Mouse (Mus musculus) adipocyte (in vitro differentiated cells): Measurements from ENCODE around the gene Thyn1.

ENCODE experiments used
- DNase-seq: peaks from one replicate; pipeline ENCODE4 v3.0.0-alpha.2; 2016; ENCODE audit warnings: low spot score

Gene Thyn1

DNA sequence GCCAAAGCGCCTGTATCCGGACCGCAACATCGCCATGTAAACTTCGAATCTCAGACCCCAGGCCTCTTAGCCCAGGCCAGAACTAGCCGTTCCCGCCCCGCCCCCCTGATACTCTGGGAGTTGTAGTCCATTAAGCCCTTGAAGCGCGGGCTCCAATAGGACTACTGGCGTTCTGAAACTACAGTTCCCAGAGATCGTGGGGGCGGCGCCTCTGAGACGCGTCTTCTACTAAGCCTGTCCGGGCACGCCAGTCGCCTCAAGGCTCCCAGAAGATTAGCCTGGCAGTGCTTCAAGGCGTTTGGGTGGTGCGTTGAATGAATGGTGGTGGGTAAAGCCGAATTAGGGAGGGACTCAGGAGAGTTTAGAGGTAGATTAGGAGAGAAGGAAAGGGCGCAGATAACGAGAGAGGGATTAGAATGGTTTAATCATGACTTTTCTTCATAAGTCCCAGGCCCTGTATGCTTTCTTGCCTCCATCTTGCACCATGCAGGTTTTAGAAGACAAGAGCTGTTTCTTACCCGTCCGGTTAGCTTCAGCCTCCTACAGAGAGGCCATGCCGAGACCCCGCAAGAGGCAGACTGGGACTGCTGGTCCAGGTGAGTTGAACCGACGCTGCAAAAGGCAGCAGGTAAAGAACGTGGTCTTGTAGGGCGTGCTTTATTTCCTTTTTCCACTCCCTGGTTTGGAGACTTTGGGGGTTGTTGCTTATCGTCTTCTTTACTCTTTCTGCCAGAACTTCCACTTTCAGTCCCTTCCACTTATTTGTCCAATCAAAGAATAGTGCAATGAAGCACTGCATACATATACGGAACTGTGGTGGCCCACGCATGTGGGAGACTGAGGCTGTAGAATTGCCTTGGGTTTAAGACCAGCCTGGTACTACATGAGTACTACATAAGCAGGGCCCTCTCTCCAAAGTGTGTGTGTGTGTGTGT lies at the start of gene Thyn1, which contains the start of gene Acad8:
Gene Thyn1, plus strand, starts transcription at position 250 of the 935 bp plus-strand sequence.
Gene Acad8, minus strand, starts transcription at position 106 of the 935 bp plus-strand sequence.
- DNase-seq = peak; percentile 98

DNA sequence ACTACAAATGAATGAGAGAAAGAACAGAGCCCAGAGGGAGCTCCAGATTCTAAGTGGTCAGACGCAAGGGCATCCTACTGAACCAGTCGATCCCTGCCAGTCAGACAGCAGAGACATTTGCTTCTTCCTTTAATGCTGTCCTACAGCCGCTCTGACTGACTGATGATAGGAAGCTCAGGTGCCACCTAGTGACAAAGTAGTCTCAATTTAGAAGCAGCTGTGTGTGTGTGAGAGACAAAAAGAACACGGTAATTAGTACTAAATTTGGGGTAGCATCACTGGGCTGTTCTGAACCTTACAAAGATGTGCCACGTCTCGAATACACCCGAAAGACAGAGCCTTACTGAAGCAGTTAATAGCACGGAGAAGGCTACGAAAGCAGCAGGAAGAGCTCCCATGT lies 21.8 kb upstream of the Thyn1 start:
- DNase-seq = no peak

DNA sequence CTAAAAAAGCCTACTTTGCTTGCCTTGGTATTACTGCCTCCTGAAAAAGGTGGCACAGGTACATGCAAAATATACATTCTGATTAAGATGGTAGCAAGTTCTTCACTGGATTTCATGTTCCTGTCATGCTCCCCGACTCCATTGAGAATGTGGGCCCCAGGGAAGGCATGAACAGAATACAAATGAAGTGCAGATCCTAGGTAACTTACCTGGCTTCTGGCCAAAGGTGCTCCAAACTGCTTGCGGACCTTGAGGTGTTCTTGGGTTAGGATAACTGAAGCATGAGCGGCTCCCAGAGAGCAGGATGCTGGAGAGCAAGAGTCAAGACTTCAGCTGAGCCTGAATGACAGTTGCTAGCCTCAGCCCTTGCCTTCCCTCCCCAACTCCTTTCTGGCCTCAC lies 20.7 kb upstream of the Thyn1 start:
- no peak for DNase-seq

DNA sequence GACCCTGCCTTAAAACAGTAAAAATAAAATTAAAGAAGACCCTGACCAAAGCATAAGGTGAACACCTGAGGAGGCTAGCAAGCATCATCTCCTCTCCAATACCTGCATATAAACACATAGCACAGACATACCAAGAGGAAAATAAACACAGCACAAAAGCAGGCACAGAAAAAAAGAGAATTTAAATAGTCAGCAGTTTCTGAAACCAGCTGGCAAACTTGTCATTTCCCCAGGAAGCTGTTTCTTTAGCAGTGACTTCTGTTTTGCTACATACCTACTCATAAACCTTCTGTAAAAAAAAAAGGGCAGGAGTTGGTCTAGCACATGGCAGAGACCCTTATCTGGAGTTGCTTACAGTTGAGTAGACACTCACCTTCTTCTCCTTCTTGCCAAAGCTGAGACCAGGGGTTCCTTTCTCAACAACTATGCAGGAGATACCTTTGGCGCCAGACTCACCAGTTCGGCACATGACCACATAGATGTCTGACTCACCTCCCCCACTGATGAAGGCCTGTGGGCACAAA lies 14.4 kb upstream of the Thyn1 start:
- DNase-seq = no peak

DNA sequence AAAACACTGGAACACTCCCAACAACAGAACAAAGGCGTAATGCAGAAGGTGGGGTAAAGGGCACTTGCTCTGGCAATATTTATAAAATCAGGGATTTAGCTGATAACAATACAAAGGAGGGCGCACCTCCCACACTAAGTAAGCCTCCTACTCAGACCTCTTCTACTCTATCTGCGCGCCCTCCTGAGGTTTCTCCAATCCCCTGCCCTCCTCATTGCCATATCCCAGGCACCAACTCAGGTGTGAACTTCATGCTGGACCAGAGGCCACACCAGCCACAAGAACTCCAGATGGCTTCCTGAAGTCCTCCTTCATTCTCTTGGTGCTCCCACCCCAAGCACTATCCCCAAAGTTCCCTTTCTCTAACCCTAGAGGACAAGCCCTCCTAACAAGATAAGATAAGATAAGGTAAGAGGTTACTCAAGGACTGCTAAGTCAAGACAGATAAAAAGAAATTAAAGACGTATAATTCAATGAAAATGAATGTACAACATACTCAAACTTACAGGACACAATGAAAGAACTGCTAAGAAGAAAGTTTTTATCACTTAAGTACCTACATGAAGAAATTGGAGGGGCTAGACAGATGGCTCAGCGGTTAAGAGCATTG lies 13.7 kb upstream of the Thyn1 start:
- DNase-seq = no peak

DNA sequence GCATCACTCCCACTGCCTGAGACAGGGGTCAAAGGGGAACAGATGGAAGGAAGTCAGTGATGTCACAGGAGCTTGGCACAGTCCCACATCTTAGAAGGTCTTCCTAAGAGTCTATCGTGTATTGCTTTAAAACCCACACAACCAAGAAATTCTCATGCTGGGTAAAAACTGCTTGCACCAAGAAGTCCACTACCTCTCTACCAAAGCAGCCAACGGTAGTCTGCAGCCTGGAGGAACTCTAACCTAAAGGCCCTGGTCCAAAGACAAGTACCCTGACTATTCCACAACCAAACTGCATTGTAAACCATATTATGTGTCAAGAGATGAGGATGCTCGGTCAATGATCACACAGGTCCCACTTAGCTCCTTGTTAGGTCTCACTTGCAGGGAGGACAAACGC lies 9.3 kb upstream of the Thyn1 start:
- DNase-seq = no peak

DNA sequence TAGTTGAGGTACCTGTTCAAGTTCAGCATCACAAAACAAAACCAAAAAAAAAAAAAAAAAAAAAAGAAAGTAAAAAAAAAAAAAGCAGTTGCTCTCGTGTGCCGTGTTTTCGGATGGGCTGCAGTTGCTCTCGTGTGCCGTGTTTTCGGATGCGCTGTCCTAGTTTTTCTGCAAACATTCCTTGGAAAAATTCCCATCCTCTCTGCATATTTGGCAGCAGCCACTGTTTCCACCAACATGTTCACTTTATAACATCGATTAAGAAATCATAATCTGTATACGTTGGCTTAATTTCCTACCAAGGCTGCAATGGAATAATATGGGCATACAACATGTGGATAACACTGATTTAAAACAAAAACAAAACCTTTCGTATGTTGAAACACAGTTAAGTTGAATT lies 6.4 kb upstream of the Thyn1 start:
- DNase-seq = no peak

DNA sequence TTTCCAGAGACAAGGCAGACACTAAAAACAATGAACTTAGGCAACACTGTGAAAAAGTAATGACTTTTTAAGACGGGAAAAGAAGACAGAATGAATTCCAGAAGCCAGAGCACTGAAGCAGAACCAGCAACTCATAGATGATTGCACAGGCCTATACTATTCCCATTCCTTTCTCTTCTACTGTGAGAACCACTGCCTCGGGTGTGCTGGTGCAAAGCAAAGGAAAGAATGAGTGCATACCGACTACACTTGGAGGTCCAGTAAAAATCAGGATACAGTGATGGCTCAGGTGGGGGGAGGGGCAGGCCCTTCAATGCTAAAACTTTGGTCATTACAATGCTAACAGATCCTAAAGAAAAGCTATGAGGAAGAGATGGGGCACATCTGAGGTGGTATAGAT lies 5.6 kb upstream of the Thyn1 start:
- no peak for DNase-seq

DNA sequence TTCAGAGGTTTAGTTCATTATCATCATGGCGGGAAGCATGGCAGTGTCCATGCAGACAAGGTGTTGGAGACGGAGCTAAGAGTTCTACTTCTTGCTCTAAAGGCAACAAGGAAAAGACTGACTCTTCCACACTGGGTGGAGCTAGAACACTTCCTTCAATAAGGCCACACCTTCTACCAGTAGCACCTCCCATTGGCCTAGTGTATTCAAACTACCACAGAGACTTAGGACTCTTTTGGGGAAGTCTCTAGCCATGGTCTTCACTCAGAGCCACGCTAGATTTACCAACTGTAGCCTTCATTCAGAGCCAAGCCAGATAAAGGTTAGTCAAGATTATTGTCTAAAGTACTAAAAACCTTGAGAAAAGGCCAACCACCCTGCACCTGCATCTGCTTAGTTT lies 2.4 kb upstream of the Thyn1 start:
- no peak for DNase-seq

DNA sequence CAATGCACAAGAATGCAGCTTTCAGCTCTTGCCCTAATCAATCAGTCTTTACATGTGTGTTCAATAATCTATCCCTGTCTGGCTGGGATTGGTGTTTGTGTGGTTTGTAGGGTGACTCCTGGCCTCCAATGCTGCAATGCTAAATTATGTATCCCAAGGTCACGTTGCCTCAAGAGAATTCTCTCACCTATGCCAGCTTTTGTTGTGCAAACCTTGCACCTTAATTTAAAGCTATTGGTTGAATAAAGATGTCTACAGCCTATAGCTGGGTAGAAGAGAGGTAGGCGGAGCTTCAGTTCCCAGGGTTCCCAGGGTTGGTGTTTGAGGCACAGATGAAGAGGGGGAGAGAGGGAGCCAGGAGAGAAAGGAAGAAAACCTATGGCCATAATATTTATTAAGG lies 2.0 kb upstream of the Thyn1 start:
- no peak for DNase-seq

DNA sequence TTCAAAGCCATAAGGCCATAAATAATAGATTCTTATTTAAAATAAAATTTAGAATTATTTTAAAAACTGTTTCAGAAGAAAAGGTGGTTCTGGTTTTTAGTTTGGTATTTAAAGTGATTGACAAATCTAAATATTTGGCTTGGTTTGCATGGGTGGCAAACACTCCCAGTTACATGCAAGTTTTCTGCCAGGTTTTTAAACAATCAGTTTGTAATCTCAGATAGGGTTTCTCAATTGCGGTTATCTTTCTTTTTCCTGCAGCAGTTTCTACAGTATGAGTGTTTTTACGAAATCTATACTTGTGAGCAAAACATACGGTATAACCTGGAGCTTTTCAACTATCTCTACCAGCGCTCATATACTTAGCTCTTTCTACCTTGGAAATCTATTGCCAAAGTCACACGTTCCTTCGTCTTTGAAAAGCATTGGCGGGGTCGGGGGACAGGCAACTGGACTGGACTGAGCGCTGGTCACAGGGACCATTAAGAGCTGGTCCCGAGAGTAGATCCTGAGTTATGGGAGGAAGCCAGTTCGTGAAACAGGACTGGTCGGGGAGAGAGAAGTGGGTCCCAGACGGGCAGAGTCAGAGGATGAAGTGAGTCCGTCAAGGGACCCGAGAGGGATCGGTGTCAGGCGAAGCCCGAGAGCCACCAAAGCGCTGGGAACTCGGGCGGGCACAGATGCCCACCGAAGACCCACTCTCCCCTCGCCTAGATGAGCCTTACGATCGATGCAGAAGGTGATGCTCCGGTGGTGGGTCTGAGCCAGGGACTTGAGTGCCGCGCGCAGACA lies 645 bp upstream of the Thyn1 start:
- peak; percentile 43 for DNase-seq

DNA sequence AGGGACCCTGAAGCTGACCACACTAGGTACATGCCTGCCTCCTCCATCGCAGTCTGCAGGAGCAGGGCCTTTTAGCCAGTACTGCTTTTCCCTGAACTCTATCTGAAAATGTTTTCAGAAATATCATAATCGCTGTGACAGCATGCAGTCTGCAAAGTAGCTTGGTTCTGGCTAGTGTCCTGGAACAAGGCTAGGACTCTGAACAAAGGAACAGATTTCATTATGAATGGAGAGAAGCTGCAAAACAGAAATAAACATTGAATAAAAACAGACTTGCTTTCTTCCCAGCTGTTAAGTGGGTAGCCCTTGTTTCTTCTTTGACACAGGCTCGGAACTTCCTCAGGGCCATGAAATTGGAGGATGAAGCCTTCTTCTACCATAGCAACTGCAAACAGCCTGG lies 5.7 kb downstream of the Thyn1 start:
- DNase-seq = no peak

DNA sequence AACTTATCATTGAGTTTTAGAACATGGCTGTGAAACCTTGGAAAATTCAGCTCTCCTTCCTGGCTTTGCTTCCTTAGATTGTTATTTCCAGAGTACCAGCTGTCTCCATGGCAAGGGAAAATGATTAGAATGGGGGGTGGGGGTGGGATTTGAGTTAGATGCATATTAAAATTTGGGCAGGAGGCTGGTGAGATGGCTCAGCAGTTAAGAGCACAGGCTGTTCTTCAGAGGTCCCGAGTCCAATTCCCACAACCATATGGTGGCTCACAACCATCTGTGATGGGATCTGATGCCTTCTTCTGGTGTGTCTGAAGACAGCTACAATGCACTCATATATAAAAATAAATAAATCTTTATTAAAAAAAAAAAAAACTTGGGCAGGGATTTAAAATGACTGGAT lies 6.4 kb downstream of the Thyn1 start:
- no peak for DNase-seq

DNA sequence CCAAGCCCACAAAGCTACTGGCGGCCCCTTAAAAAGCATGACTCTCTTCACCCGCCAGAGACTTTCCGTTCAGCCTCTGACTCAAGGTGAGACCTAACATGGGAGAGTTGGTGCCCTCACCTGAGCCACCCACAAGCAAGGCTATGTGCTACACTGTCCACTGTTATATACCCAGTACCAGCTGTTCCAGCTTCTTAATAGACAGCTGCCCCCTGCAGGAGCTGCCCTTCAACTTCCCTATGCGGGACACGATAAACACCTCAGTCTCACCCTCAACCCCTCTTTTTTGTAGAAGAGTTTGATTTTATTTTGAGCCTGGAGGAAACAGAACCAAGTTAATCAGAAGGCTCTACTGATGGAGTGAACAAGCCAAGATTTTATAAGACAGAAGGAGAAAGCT lies 7.4 kb downstream of the Thyn1 start:
- no peak for DNase-seq

DNA sequence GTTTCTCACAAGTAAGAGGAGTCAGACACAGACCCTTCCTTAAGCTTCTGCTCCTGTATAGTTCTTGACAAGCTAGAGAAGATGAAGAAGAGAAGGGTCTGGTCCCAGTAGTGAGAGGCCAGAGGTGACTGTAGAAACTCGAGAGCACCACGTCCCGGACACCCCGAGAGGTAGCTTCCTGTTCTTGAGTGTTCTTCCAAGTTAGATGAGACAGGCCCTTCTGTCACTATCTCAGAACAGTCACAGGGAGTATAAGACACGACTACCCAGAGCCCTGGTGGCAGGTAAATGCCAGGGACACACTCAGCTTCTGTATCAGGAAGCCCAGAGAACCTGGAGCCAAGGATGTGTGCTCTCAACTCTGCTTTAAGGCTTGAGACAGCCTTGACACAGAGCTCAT lies 9.7 kb downstream of the Thyn1 start:
- DNase-seq = no peak

DNA sequence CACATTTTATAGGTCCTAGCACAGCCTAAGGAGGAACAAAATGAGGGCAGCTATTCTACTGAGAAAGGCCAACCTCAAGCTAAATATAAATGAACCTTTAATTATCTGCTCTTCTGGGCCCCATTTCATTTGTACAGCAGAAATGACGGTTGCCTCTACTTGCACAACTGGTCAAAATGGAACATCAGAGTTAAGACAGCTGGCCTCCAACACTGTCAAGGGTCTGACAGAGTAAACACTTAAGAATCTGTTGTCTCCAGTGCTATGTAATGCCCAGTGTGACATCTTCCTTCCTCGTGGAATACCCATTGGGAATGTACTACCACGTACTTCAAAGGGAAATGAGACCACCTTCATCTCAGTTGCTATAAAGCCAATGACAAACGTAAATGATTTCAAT lies 12.1 kb downstream of the Thyn1 start:
- DNase-seq = no peak

DNA sequence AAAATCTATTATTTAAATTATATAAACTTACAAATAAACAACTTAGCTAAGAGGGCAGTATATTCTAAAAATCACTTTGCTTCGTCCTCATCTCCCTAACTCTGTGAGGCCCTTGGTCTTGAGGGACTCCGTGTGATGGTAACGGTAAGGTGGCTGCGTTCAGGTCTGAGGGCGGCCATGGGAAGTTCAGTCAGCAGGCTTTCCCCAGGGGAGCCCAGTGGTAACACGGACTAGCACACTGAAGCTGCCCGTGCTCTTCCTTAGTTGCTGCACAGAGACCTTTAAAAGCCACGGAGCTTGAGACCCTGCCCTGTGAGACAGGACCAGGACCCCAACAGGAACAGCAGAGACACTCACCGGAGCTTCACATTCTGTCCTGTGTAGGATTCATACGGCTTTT lies 19.5 kb downstream of the Thyn1 start:
- DNase-seq = no peak

DNA sequence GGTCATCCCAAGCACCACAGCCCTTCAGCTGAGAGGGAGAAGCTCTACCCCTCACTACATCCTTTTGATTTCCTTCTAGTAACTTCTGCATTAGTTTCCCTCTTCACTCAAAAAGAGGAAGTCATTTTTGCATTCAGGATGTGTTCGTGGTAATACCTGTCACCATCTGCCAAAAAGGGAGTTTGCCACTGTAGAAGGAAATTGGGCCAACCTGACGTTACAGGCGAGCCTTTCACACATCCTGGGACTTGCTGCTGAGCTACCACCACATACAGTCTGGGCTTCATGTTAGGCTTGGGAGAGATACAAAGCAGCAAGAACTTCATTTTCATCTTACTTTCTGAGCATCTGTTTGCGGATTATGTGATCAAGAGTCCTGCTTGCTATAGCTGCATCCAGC lies 24.2 kb downstream of the Thyn1 start:
- DNase-seq = no peak

DNA sequence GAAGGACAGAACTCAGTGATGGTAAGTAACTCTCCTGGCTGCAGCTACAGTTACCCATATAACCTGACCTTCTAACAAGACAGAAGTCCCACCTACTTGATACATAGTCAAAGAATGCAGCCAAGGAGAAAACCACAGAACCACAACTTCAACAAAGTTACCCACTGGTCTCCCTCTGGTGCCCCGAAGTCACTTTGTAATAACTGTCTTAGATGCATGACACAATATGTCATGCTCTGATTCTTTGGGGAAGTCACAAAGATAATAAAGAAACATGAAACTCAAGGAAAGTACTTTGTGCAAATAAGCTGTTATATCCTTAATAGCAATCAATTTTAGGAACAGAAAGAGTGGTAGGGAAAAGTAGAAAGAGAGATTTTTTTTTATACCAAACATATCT lies 27.2 kb downstream of the Thyn1 start:
- no peak for DNase-seq

DNA sequence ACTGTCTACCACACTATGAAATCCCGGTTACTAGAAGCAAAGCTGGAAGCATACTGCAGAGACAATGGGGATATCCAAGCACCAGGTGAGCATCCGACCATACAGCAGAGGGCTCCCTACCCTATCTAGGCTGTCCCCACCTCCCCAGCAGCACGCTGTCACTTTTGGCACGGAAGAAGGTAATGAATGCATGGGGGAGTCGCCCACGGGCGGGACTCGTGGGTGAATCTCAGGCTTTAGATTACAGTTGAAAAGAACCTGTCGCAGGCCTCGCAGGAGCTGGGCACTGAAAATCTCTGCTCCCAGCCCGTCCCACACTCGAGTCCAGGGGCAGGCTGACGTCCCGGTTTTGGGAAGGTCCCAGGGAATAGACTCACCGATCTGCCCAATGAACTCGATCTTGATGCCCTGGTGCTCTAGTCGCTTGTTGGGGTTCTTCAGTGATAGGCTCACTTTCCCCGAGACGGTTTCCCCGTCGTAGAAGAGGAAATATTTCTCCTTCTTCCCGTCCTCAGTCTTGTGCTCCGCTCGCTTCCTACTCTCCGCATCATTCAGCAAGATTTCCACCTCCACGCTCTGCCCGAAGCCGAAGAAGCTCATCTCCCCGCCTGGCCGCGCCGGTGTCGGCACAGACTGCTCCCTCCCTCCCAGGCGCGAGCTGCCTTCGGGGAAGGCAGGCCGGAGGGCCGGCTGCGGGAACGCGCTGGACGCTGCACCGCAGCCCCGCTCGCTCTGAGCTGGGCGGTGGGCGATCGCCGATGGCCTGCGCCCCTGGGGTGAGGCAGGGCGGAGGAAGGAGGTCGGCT lies 29.7 kb downstream of the Thyn1 start:
- DNase-seq = peak; percentile 38
